Mouse (Mus musculus) cerebral cortex, adult 2 months (tissue): ENCODE measurements around the gene Wdr18.

Experiments
- WGBS: fragments of 180-500 bp; shearing (Covaris S2); methylation state at CpG from one replicate; pipeline ENCODE4 v1.1.7; 2018; 5-methylcytosine and 5-hydroxymethylcytosine counted together

Wdr18 gene

GRCm38 (mm10) chr10:79997034-79997760 is 37.2 kb downstream of the Wdr18 start:
- 2% methylated on average over 35 of the region's 35 CpGs for WGBS

GRCm38 (mm10) chr10:79997819-79998218 is 37.9 kb downstream of the Wdr18 start:
- WGBS = 25% methylated on average over 15 of the region's 15 CpGs

GRCm38 (mm10) chr10:80001945-80002344 is 42.0 kb downstream of the Wdr18 start:
- 89% methylated on average over 9 of the region's 9 CpGs for WGBS

- 58% methylated on average over 21 of the region's 21 CpGs for WGBS
Observed at GRCm38 (mm10) chr10:80002829-80003228, 42.9 kb downstream of the Wdr18 start.

- 71% methylated on average over 9 of the region's 9 CpGs for WGBS
Observed at GRCm38 (mm10) chr10:80003374-80004232, 43.7 kb downstream of the Wdr18 start.

- 69% methylated on average over 8 of the region's 8 CpGs for WGBS
Observed at GRCm38 (mm10) chr10:80004233-80004705, 44.3 kb downstream of the Wdr18 start.

- 89% methylated on average over 6 of the region's 6 CpGs for WGBS
Observed at GRCm38 (mm10) chr10:80011740-80012139, 51.8 kb downstream of the Wdr18 start.

- WGBS = 60% methylated on average over 25 of the region's 25 CpGs
Observed at GRCm38 (mm10) chr10:80013609-80014008, 53.7 kb downstream of the Wdr18 start.

- 49% methylated on average over 28 of the region's 28 CpGs for WGBS
Observed at GRCm38 (mm10) chr10:80014484-80015290, 54.7 kb downstream of the Wdr18 start.

- WGBS = 89% methylated on average over 10 of the region's 10 CpGs
Observed at GRCm38 (mm10) chr10:80015583-80015982, 55.6 kb downstream of the Wdr18 start.

GRCm38 (mm10) chr10:80016511-80016910 is 56.6 kb downstream of the Wdr18 start, which contains the start of gene Arhgap45:
Gene Arhgap45, plus strand, starts transcription at chr10:80016653.
- 66% methylated on average over 11 of the region's 11 CpGs for WGBS

- 93% methylated on average over 10 of the region's 10 CpGs for WGBS
Observed at GRCm38 (mm10) chr10:80016931-80017330, 57.0 kb downstream of the Wdr18 start.

GRCm38 (mm10) chr10:80017361-80017760 is 57.4 kb downstream of the Wdr18 start:
- 75% methylated on average over 3 of the region's 3 CpGs for WGBS

- 84% methylated on average over 14 of the region's 14 CpGs for WGBS
Observed at GRCm38 (mm10) chr10:80017771-80018170, 57.8 kb downstream of the Wdr18 start.

- WGBS = 24% methylated on average over 15 of the region's 15 CpGs
Observed at GRCm38 (mm10) chr10:80018739-80019297, 58.9 kb downstream of the Wdr18 start.

GRCm38 (mm10) chr10:80019471-80020131 is 59.6 kb downstream of the Wdr18 start:
- 37% methylated on average over 20 of the region's 20 CpGs for WGBS
